Mouse (Mus musculus) MEL (cell line): ENCODE results near the gene Irak1. TPM values are rescaled to one million over a fixed set of nuclear protein-coding genes. Genes with fewer than 3 reads are reported as not detected.

Source experiments
- DNase-seq: peaks from one replicate; pipeline ENCODE4 v3.0.0; 2011; ENCODE audit warnings: low read depth, low spot score
- H3K27ac ChIP-seq: 2 replicates; pipeline ENCODE4 v1.5.1; 2012; ENCODE audit warnings: low read depth, mild to moderate bottlenecking, control low read depth, low read length, moderate library complexity; ENCODE audit not compliant: control insufficient read depth
- H3K27me3 ChIP-seq, 2 experiments: fragments of 150-350 bp in 1 of 2; sonication (generic) in 1 of 2; 2 replicates each; pipeline ENCODE4 v1.6.1; 2012; ENCODE audit warnings: low read length in 2 of 2, mild to moderate bottlenecking in 2 of 2, improper control_type of control experiment in 1 of 2, moderate library complexity in 1 of 2; ENCODE audit not compliant: insufficient read depth in 2 of 2, control insufficient read depth in 1 of 2
- H3K36me3 ChIP-seq, 2 experiments: 2 replicates each; pipeline ENCODE4 v1.6.1; 2012 to 2014; ENCODE audit warnings: low read length in 2 of 2, improper control_type of control experiment in 1 of 2, inconsistent platforms in 1 of 2, mild to moderate bottlenecking in 1 of 2; ENCODE audit not compliant: insufficient read depth in 2 of 2, control insufficient read depth in 1 of 2
- H3K4me1 ChIP-seq, 2 experiments: fragments of 150-350 bp in 1 of 2; sonication (generic) in 1 of 2; 2 replicates each; pipeline ENCODE4 v1.6.1; 2012; ENCODE audit warnings: low read length in 2 of 2, improper control_type of control experiment in 1 of 2, mild to moderate bottlenecking in 1 of 2; ENCODE audit not compliant: insufficient read depth in 2 of 2, control insufficient read depth in 1 of 2
- H3K4me3 ChIP-seq, 2 experiments: fragments of 150-350 bp in 1 of 2; sonication (generic) in 1 of 2; 2 replicates each; pipeline ENCODE4 v1.5.1; 2012; ENCODE audit warnings: low read depth in 2 of 2, low read length in 2 of 2, mild to moderate bottlenecking in 2 of 2, moderate library complexity in 2 of 2, control low read depth in 1 of 2, improper control_type of control experiment in 1 of 2; ENCODE audit not compliant: control insufficient read depth in 1 of 2, insufficient read depth in 1 of 2
- H3K79me2 ChIP-seq: 2 replicates; pipeline ENCODE4 v1.6.1; 2012; ENCODE audit warnings: mild to moderate bottlenecking, low read length, moderate library complexity; ENCODE audit not compliant: control insufficient read depth, poor library complexity, insufficient read depth
- H3K9ac ChIP-seq: 2 replicates; pipeline ENCODE4 v1.6.1; 2012; ENCODE audit warnings: low read depth, mild to moderate bottlenecking, control low read depth, low read length, moderate library complexity; ENCODE audit not compliant: control insufficient read depth, poor library complexity, severe bottlenecking
- H3K9me3 ChIP-seq: fragments of 150-350 bp; sonication (generic); replicated peaks from 2 replicates; pipeline ENCODE4 v1.6.1; 2012; ENCODE audit warnings: mild to moderate bottlenecking, low read length, improper control_type of control experiment, moderate library complexity; ENCODE audit not compliant: insufficient read depth
- CHD1 ChIP-seq: IDR thresholded peaks from 2 replicates; pipeline ENCODE4 v1.6.1; 2012; ENCODE audit warnings: low read depth, mild to moderate bottlenecking, inconsistent platforms, low read length, improper control_type of control experiment
- CTCF ChIP-seq, 3 experiments: IDR thresholded peaks in 2 of 3; conservative IDR thresholded peaks in 1 of 3; 2 replicates each; pipeline ENCODE4 v1.5.1; 2011 to 2012; ENCODE audit warnings: low read length in 3 of 3, low read depth in 2 of 3, mild to moderate bottlenecking in 2 of 3, improper control_type of control experiment in 1 of 3, inconsistent platforms in 1 of 3, mixed read lengths in 1 of 3, moderate library complexity in 1 of 3; ENCODE audit not compliant: control insufficient read depth in 1 of 3, insufficient read depth in 1 of 3, poor library complexity in 1 of 3, severe bottlenecking in 1 of 3
- E2F4 ChIP-seq: IDR thresholded peaks from 2 replicates; pipeline ENCODE4 v1.6.1; 2011; ENCODE audit warnings: low read depth, low read length, improper control_type of control experiment, borderline replicate concordance
- ELF1 ChIP-seq: IDR thresholded peaks from 2 replicates; pipeline ENCODE4 v1.6.1; 2014; ENCODE audit warnings: low read depth, mild to moderate bottlenecking, inconsistent platforms, low read length, improper control_type of control experiment, moderate library complexity
- GATA1 ChIP-seq: IDR thresholded peaks from 2 replicates; pipeline ENCODE4 v1.6.1; 2011; ENCODE audit warnings: low read depth, low read length, improper control_type of control experiment
- HCFC1 ChIP-seq: IDR thresholded peaks from 2 replicates; pipeline ENCODE4 v1.6.1; 2012; ENCODE audit warnings: low read depth, mild to moderate bottlenecking, inconsistent platforms, low read length, improper control_type of control experiment, moderate library complexity
- KAT2A ChIP-seq: conservative IDR thresholded peaks from 2 replicates; pipeline ENCODE4 v1.6.1; 2012; ENCODE audit warnings: low read depth, low read length, improper control_type of control experiment, inconsistent platforms
- MEF2A ChIP-seq: IDR thresholded peaks from 2 replicates; pipeline ENCODE4 v1.6.1; 2014; ENCODE audit warnings: low read depth, mild to moderate bottlenecking, inconsistent platforms, low read length, improper control_type of control experiment; ENCODE audit not compliant: poor library complexity, insufficient replicate concordance, severe bottlenecking; ENCODE audit errors: extremely low read depth
- MXI1 ChIP-seq: IDR thresholded peaks from 2 replicates; pipeline ENCODE4 v1.6.1; 2011; ENCODE audit warnings: mild to moderate bottlenecking, low read depth, low read length, improper control_type of control experiment
- MYC ChIP-seq: IDR thresholded peaks from 2 replicates; pipeline ENCODE4 v1.6.1; 2011; ENCODE audit warnings: low read depth, mild to moderate bottlenecking, low read length, improper control_type of control experiment, moderate library complexity
- NRF1 ChIP-seq: IDR thresholded peaks from 2 replicates; pipeline ENCODE4 v1.6.1; 2014; ENCODE audit warnings: low read depth, mild to moderate bottlenecking, inconsistent platforms, low read length, improper control_type of control experiment, moderate library complexity; ENCODE audit not compliant: poor library complexity, insufficient read depth, severe bottlenecking
- POLR2A ChIP-seq, 2 experiments: IDR thresholded peaks; 2 replicates each; pipeline ENCODE4 v1.6.1; 2011 to 2012; ENCODE audit warnings: low read length in 2 of 2, mild to moderate bottlenecking in 2 of 2, control low read depth in 1 of 2, improper control_type of control experiment in 1 of 2, low read depth in 1 of 2, moderate library complexity in 1 of 2; ENCODE audit not compliant: control insufficient read depth in 1 of 2, insufficient read depth in 1 of 2, poor library complexity in 1 of 2
- POLR2AphosphoS2 ChIP-seq: IDR thresholded peaks from 2 replicates; pipeline ENCODE4 v1.6.1; 2011; ENCODE audit warnings: low read length, improper control_type of control experiment
- TBP ChIP-seq: IDR thresholded peaks from 2 replicates; pipeline ENCODE4 v1.8.0; 2011; ENCODE audit warnings: low read depth, low read length, improper control_type of control experiment
- UBTF ChIP-seq: IDR thresholded peaks from 2 replicates; pipeline ENCODE4 v1.6.1; 2012; ENCODE audit warnings: low read depth, mild to moderate bottlenecking, inconsistent platforms, low read length, improper control_type of control experiment, moderate library complexity, borderline replicate concordance; ENCODE audit not compliant: insufficient read depth
- USF2 ChIP-seq, 2 experiments: IDR thresholded peaks; 2 replicates each; pipeline ENCODE4 v1.6.1; 2011 to 2012; ENCODE audit warnings: improper control_type of control experiment in 2 of 2, low read length in 2 of 2, borderline replicate concordance in 1 of 2, inconsistent platforms in 1 of 2, low read depth in 1 of 2, mild to moderate bottlenecking in 1 of 2; ENCODE audit not compliant: insufficient read depth in 1 of 2
- ZKSCAN1 ChIP-seq: IDR thresholded peaks from 2 replicates; pipeline ENCODE4 v1.6.1; 2012; ENCODE audit warnings: low read depth, mild to moderate bottlenecking, inconsistent platforms, low read length, improper control_type of control experiment, moderate library complexity
- ZMIZ1 ChIP-seq: IDR thresholded peaks from 2 replicates; pipeline ENCODE4 v1.6.1; 2012; ENCODE audit warnings: low read depth, mild to moderate bottlenecking, inconsistent platforms, low read length, improper control_type of control experiment, moderate library complexity
- polyA plus RNA-seq, 2 experiments: library from polyadenylated mRNA; stranded (reverse) in 1 of 2; unstranded in 1 of 2; fragments of >175 nt in 1 of 2; fragments of >200 nt in 1 of 2; gene quantifications; 2 replicates each; pipeline versions ENCODE4 v1.2.1 to v1.2.4; 2012; ENCODE audit warnings: low replicate concordance in 2 of 2, low read depth in 1 of 2; ENCODE audit not compliant: insufficient read length in 2 of 2, insufficient read depth in 1 of 2, missing spikeins in 1 of 2
- total RNA-seq: library from RNA; depleted of rRNA; stranded (reverse); fragments of 300-350 nt; gene quantifications from 2 replicates; pipeline ENCODE4 v1.2.3, GENCODE M21; 2012

Irak1 gene
- total and polyA plus RNA-seq, 3 experiments, result 33.7 to 106 TPM; not detected in 1

- DNase-seq, result no peak
- Histone ChIP-seq H3K9ac (no peak overlapping the region), H3K9me3 (no peaks in the 10 kb centered on the region), H3K4me1 (no peaks in the 10 kb centered on the region), H3K79me2 (no peaks in the 10 kb centered on the region), H3K27me3 (no peaks in the 10 kb centered on the region), H3K36me3 (peaks cover 0 to 2% of the 10 kb centered on the region in 2 experiments; a peak in 1 of 4 replicates), H3K27ac (no peak overlapping the region), H3K4me3 (no peak overlapping the region)
- TF ChIP-seq ZMIZ1, result no peak
- TF ChIP-seq HCFC1, result no peak
- no peak for TF ChIP-seq UBTF
- no peak for TF ChIP-seq USF2 (IDR thresholded peaks at IDR 0.05; ENCODE audit: borderline replicate concordance in 1 of 2, insufficient read depth in 1 of 2, low read depth in 1 of 2, low read length in 2 of 2)
- no peak for TF ChIP-seq POLR2AphosphoS2
- TF ChIP-seq GATA1, result no peak
- TF ChIP-seq CTCF (IDR thresholded peaks at IDR 0.05 in 2 of 3, conservative IDR thresholded peaks at IDR 0.05 in 1 of 3; ENCODE audit: control insufficient read depth in 1 of 3, insufficient read depth in 1 of 3, low read depth in 2 of 3, low read length in 3 of 3, poor library complexity in 1 of 3, severe bottlenecking in 1 of 3), result no peak
- no peak for TF ChIP-seq E2F4
- no peak for TF ChIP-seq TBP
- no peak for TF ChIP-seq ELF1
- TF ChIP-seq NRF1, result no peak
- no peak for TF ChIP-seq MEF2A
- TF ChIP-seq ZKSCAN1, result no peak
- TF ChIP-seq CHD1, result no peak
- TF ChIP-seq MYC, result no peak
- no peak for TF ChIP-seq MXI1
Measured at GRCm38 (mm10) chrX:74008063-74008462, 15.7 kb downstream of the Irak1 start.

GRCm38 (mm10) chrX:74006401-74006800, 17.3 kb downstream of the Irak1 start:
- no peak for DNase-seq
- Histone ChIP-seq H3K4me1 (peaks cover under 1 to 1% of the 10 kb centered on the region in 2 experiments; a peak in 2 of 4 replicates), H3K27me3 (no peaks in the 10 kb centered on the region), H3K79me2 (no peaks in the 10 kb centered on the region), H3K9ac (no peak overlapping the region), H3K9me3 (no peaks in the 10 kb centered on the region), H3K27ac (no peak overlapping the region), H3K4me3 (no peak overlapping the region), H3K36me3 (peaks cover 0 to 2% of the 10 kb centered on the region in 2 experiments; a peak in 2 of 4 replicates)
- TF ChIP-seq KAT2A (no peak), POLR2A (IDR thresholded peaks at IDR 0.05; ENCODE audit: control insufficient read depth in 1 of 2, insufficient read depth in 1 of 2, low read depth in 1 of 2, low read length in 2 of 2, poor library complexity in 1 of 2) (no peak)
